Mouse (Mus musculus) brain, adult 10 weeks (tissue): ENCODE results near the gene Sf3a3. TPM values are rescaled to one million over a fixed set of nuclear protein-coding genes. Genes with fewer than 3 reads are reported as not detected.

Experiments
- polyA plus RNA-seq: library from polyadenylated mRNA; stranded (reverse); fragments of 350-450 nt; fragmentation: Illumina TruSeq; extraction: RNeasy Lipid Tissue Mini Kit (QIAGEN cat#74804); gene quantifications from one replicate; pipeline ENCODE4 v1.2.3, GENCODE M21; 2015; ENCODE audit warnings: low read depth, low replicate concordance

Sf3a3 gene
- 42.1 TPM for polyA plus RNA-seq

DNA sequence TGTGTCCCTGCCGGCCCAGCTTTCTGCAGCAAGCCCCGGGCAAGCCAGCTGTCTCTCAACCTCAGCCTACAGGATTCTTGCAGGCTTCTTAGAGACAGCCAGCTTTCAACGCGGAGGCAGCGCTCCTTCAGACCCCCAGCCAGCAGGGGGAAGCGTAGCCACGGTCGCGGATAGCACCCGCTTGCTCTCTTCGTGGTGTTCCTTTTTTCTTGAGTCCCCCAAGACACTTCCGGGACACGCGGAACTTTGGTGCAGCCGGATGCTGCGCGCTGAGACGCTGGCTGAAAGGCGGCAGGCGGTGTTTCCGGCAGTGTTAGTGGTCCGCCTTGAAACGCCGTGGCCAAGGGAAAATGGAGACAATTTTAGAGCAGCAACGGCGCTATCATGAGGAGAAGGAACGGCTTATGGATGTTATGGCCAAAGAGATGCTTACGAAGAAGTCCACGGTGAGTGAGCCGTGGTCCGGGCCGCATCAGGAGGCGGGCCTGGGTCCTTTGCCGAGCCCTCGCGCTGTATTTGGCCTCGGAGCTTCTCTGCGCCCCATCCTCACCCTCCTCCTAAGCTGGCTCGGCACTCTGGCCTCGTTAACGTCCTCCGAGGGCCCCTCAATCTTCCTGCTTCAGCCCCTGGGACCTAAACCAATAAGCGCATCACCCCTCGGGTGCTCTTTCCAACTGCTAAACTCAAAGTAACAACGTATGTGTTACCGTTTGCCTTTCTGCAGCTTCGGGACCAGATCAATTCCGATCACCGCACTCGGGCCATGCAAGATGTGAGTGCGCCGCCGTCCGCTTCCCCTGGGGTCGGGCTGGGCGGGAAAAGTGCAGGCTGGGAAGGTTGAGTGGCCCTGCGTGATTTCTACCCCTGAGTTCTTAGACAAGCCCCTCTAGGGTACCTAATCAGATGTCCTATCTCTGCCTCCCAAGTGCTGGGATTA, at the start of gene Sf3a3:
Gene Sf3a3 (plus strand): TSS at position 232 of the 937 bp plus-strand sequence.

DNA sequence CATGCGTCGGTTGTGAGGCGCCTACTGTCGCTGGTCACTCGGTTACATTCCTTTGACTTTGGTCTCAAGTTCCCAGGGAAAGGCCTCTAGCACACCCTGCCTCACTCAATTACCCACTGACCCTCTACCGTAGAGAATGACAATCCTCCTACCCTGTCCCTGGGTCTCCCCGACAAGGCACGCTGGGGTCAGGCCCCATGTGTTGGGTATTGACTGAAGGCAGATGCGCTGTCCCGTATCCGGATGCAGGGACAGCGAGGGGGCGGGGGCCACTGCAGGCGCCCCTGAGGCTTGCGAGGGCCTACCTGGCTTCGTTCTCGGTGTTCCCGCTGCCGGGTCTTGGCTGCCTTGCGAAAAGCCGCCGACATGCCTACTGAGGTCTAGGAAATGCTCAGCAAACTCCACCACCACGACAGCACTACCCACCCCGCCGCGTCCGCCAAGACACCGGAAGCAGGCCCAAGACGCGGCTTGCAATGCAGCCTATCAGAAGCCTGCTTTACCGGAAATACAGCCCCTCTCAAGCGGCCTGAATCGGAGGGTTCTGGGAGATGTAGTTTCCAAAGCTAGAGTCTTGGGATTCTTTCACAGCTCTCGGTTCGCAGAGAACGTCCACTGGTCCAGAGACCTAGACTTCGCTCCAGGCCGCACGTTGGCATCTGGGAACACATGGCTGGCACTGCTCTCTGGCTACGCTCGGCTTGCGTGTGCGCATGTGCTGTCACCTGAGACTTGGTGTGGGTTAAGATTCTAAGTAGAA, 21.3 kb upstream of the Sf3a3 start, which contains the start of gene Utp11:
Gene Utp11 (minus strand): TSS at position 466 of the 760 bp plus-strand sequence.

DNA sequence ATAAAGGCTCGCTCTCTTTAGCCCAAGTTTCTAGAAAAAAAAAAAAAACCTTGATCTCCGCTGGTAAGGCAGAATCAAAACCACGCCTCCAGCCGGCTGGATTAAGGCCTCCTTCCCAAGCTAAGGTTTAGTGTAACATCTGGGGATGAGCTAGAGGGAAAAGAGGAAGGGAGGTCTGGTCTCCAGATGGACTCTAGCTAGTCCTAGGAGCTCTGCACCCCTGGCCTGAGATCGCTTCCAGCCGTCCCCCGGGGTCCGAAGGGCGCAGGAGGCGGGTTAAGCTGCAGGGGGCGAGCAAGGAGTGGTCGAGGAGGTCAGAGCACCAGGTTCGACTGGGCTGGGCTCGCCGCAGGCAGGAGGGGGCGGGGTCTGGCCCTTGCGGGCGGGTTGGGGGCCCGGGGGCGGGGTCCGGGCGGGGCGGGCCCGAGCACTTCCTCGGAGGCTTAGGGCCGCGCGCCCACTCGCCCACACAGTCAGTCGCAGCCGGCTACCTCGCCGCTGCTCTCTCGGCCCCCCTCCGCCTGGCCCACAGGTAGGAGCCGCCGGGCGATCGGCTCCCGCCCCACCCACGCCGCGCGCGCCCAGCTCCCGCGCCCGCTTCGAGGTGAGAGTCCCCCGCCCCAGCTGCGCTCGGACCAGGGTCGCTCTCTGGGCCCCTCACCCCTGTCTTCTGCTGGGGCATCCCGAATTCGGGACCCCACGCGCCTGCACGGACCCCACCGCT, 14.2 kb upstream of the Sf3a3 start, which contains the start of gene Fhl3:
Gene Fhl3 (plus strand): TSS at position 454 of the 724 bp plus-strand sequence.

GRCm38 (mm10) chr4:124741376-124742343, 27.1 kb downstream of the Sf3a3 start, which contains the start of gene Inpp5b:
Gene Inpp5b (plus strand): TSS chr4:124741850.

Other genes starting within 250 kb of the Sf3a3 start
- not detected for gene 3100002H09Rik, start 104.0 kb upstream of the Sf3a3 start, polyA plus RNA-seq
- 11.6 TPM for gene Pou3f1, start 58.0 kb upstream of the Sf3a3 start, polyA plus RNA-seq
- gene Utp11, start 21.2 kb upstream of the Sf3a3 start, polyA plus RNA-seq = 26.1 TPM
- 0.82 TPM for gene Fhl3, start 14.1 kb upstream of the Sf3a3 start, polyA plus RNA-seq
- gene Inpp5b, start 27.1 kb downstream of the Sf3a3 start, polyA plus RNA-seq = 43.6 TPM
- 18.5 TPM for gene Mtf1, start 87.3 kb downstream of the Sf3a3 start, polyA plus RNA-seq
- gene Yrdc, start 135.9 kb downstream of the Sf3a3 start, polyA plus RNA-seq = 49.4 TPM
- gene 1110065P20Rik, start 136.4 kb downstream of the Sf3a3 start, polyA plus RNA-seq = 95.2 TPM
- 45.2 TPM for gene Maneal, start 147.4 kb downstream of the Sf3a3 start, polyA plus RNA-seq
- gene Epha10, start 166.1 kb downstream of the Sf3a3 start, polyA plus RNA-seq = 28.4 TPM
- gene 9930104L06Rik, start 222.3 kb downstream of the Sf3a3 start, polyA plus RNA-seq = 15.7 TPM
- 2.3 TPM for gene Cdca8, start 224.5 kb downstream of the Sf3a3 start, polyA plus RNA-seq